Mouse (Mus musculus): ENCODE measurements around the gene Gm28035. TPM values are rescaled to one million over a fixed set of nuclear protein-coding genes. Genes with fewer than 3 reads are reported as not detected.

Gene Gm28035
- polyA plus RNA-seq, 1 experiment from 2014 or later: 0.12 TPM

DNA sequence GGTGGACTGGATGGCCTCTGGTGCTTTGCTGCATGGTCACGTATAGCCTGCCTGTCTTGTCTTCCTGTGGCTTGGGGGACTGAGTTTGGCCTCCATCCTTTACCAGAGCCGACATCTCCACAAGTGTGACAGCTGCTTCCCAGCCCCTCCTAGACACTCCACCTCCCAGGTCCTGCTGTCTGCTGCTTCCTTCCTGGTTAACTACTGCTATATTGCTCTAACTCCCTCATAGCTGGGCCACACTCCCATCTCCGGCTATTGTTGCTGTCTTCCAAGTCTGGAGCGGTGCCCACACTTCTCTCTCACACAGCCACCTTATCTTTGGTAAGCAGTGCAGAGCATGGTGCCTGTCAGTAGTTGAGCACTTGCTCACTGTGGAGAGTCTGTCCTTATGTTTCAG lies 590 bp upstream of the Gm28035 start:
- H3K36me3 ChIP-seq: peaks cover 49% of the 10 kb centered on the region
- WGBS (ENCODE audit: insufficient replicate concordance): 49% methylated on average over 4 of the region's 4 CpGs
- peak overlapping the region; percentile 97 for H3K9ac ChIP-seq
- no peaks in the 10 kb centered on the region for H3K27me3 ChIP-seq (replicated peaks)
- peak overlapping the region; percentile 91 for H3K27ac ChIP-seq
- peak overlapping the region; percentile 94 for H3K4me2 ChIP-seq
- ATAC-seq: peak; percentile 11; the same call in 1 of the 2 replicates
- H3K9me3 ChIP-seq (replicated peaks): no peaks in the 10 kb centered on the region
- peak overlapping the region; percentile 94; the same call in 1 of the 2 replicates for H3K4me3 ChIP-seq
- peaks cover 61% of the 10 kb centered on the region for H3K4me1 ChIP-seq

DNA sequence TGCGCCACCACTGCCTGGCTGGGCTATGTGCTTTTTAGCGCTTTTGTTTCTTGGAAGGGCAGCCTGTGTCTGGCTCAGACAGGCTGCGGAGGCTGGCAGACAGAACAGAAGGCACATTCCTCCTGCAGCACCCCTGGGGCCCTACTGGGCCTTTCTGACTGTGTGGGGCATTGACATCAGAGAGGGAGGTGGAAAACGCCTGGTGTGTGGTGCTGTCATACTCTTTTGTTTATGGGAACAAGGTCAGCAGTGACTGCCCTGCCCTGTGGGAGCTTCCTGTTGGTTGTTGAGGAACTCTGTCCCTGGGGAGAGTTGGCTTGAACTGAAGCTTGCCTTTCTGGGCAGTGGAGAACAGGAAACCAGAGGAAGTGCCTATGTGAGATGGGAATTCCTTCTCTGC lies 2.1 kb downstream of the Gm28035 start:
- H3K4me2 ChIP-seq: no peak overlapping the region
- 59% methylated on average over 4 of the region's 4 CpGs for WGBS (ENCODE audit: insufficient replicate concordance)
- no peaks in the 10 kb centered on the region for H3K9me3 ChIP-seq (replicated peaks)
- H3K36me3 ChIP-seq: peaks cover 70% of the 10 kb centered on the region
- no peak for ATAC-seq
- H3K4me1 ChIP-seq: peaks cover 61% of the 10 kb centered on the region
- no peak overlapping the region for H3K4me3 ChIP-seq
- no peaks in the 10 kb centered on the region for H3K27me3 ChIP-seq (replicated peaks)
- H3K27ac ChIP-seq: peak overlapping the region; percentile 41; the same call in 1 of the 2 replicates
- no peak overlapping the region for H3K9ac ChIP-seq

DNA sequence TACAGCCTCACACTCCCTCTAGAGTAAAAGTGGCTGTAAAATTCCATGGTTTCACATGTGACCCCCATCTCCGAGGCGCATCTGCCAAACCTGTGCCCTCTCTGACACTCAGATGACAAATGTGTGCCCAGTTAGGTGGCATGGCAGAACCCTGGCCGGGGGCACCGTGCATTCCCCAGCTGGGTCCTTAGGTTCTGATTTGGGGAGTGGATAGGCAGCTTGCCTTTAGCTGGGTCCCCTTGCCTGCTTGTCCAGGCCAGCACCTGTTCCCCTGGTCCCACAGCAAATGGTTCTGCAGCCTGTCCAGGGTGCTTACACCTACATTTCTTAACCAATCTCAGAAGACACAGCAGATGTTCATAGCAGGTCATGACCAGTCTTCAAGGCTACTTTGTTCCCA lies 3.0 kb downstream of the Gm28035 start:
- Histone ChIP-seq H3K9me3 (replicated peaks) (no peaks in the 10 kb centered on the region), H3K4me2 (no peak overlapping the region), H3K27me3 (replicated peaks) (no peaks in the 10 kb centered on the region), H3K9ac (no peak overlapping the region), H3K27ac (0 out of 2 replicates have a peak overlapping the region, but pooled peaks have one; percentile 41), H3K4me3 (no peak overlapping the region), H3K4me1 (peaks cover 57% of the 10 kb centered on the region), H3K36me3 (peaks cover 79% of the 10 kb centered on the region)
- 87% methylated on average over 4 of the region's 4 CpGs for WGBS (ENCODE audit: insufficient replicate concordance)
- no peak for ATAC-seq

DNA sequence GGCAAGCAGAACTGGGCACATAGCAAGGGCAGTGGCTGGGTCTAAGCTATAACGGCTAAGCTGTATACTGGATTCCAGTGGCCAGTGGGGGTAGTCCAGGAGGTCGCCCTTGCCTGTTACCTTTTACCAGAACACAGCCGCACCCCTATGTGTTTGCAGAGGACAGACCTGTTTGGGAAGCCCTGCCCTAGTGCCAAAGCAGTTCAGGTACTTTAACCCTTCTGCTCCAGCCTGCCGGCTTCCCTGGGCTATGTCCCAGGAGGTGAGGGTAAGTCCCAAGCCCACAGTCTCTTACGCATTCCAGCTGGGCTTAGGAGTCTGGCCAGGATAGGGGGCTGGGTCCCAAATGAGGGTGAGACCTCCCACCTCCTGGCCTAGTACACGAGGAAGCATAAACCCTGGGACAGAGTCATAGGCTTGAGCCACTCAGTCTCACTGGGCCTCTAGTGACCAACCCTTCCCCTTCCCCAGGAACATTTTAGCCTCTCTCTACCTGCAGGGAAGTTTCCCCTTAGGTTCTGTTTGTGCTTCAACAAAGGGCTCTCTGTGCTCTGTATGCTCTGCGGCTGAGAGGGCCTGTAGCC lies 4.3 kb downstream of the Gm28035 start:
- ATAC-seq: 0 out of 2 replicates have a peak, but pooled peaks have one; percentile 14
- no peak overlapping the region for H3K9ac ChIP-seq
- H3K4me2 ChIP-seq: no peak overlapping the region
- H3K4me1 ChIP-seq: peaks cover 44% of the 10 kb centered on the region
- H3K9me3 ChIP-seq (replicated peaks): no peaks in the 10 kb centered on the region
- H3K27ac ChIP-seq: no peak overlapping the region
- 74% methylated on average over 7 of the region's 7 CpGs for WGBS (ENCODE audit: insufficient replicate concordance)
- no peaks in the 10 kb centered on the region for H3K27me3 ChIP-seq (replicated peaks)
- H3K4me3 ChIP-seq: no peak overlapping the region
- peaks cover 91% of the 10 kb centered on the region for H3K36me3 ChIP-seq

DNA sequence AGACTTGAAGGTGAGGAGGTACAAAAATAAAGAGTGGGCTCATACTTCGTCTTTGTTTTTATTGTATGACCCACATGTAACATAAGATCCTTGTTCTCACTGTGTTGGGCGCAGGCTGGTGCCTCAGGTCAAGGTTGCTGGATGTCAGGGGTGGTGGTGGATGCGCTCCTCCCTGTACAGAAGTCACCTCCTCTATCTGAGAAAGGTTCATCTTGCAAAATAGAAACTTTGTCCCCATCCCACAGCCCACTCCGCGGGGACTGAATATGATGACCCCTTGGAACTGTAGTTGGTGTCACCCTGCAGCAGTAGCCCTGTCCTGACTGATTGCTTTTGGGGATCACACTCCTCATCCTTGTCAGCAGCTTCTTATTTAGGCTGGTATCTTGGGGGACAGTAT lies 6.7 kb downstream of the Gm28035 start:
- no peak overlapping the region for H3K4me3 ChIP-seq
- peaks cover 84% of the 10 kb centered on the region for H3K36me3 ChIP-seq
- H3K9me3 ChIP-seq (replicated peaks): no peaks in the 10 kb centered on the region
- H3K4me2 ChIP-seq: no peak overlapping the region
- no peak overlapping the region for H3K27ac ChIP-seq
- H3K4me1 ChIP-seq: peaks cover 45% of the 10 kb centered on the region
- no peaks in the 10 kb centered on the region for H3K27me3 ChIP-seq (replicated peaks)
- WGBS (ENCODE audit: insufficient replicate concordance): 84% methylated on average over 5 of the region's 5 CpGs
- ATAC-seq: no peak
- no peak overlapping the region for H3K9ac ChIP-seq

DNA sequence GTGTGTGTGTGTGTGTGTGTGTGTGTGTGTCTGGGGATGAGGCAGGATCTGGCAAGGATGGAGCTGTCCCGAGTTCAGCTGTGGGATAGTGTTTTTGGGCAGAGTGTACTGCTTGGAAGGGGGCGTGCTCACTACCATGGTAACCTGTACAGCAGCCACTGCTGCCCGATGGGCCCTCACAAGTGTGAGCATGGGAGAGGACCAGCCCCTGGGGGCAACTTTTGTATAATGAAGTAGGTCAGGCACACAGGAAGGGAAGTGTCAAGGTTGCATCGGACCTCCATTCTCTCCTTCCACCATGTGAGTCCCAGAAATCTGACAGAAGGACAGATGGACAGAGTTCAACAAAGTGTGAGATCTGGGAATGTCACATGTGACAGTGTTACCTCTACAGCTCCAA lies 7.3 kb downstream of the Gm28035 start:
- Histone ChIP-seq H3K9ac (no peak overlapping the region), H3K4me2 (no peak overlapping the region), H3K27ac (no peak overlapping the region), H3K27me3 (replicated peaks) (no peaks in the 10 kb centered on the region), H3K4me1 (peaks cover 45% of the 10 kb centered on the region), H3K4me3 (no peak overlapping the region), H3K9me3 (replicated peaks) (no peaks in the 10 kb centered on the region), H3K36me3 (peaks cover 80% of the 10 kb centered on the region)
- ATAC-seq: no peak
- 79% methylated on average over 4 of the region's 4 CpGs for WGBS (ENCODE audit: insufficient replicate concordance)

DNA sequence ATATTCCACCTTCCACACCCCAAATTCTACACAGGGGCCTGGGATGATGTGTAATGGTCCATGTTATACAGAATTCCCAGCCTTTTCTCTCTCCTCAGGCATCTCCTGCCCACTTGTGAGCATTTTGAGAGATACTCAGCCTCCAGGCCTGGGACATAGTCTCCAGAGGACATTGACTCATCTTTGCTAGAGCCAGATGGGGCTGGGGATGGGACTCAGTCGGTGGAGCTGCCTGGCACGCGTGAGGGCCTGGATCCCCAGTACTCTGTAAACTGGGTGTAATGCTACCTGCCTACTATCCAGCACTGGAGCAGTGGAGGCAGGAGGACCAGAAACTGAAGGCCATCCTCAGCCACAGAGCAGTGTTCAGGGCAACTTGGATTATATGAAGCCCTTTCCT lies 8.8 kb downstream of the Gm28035 start:
- no peak overlapping the region for H3K4me3 ChIP-seq
- H3K9me3 ChIP-seq (replicated peaks): no peaks in the 10 kb centered on the region
- peaks cover 79% of the 10 kb centered on the region for H3K36me3 ChIP-seq
- H3K4me2 ChIP-seq: no peak overlapping the region
- no peak for ATAC-seq
- 90% methylated on average over 3 of the region's 3 CpGs for WGBS (ENCODE audit: insufficient replicate concordance)
- H3K4me1 ChIP-seq: peaks cover 53% of the 10 kb centered on the region
- no peak overlapping the region for H3K9ac ChIP-seq
- H3K27ac ChIP-seq: no peak overlapping the region
- H3K27me3 ChIP-seq (replicated peaks): no peaks in the 10 kb centered on the region

DNA sequence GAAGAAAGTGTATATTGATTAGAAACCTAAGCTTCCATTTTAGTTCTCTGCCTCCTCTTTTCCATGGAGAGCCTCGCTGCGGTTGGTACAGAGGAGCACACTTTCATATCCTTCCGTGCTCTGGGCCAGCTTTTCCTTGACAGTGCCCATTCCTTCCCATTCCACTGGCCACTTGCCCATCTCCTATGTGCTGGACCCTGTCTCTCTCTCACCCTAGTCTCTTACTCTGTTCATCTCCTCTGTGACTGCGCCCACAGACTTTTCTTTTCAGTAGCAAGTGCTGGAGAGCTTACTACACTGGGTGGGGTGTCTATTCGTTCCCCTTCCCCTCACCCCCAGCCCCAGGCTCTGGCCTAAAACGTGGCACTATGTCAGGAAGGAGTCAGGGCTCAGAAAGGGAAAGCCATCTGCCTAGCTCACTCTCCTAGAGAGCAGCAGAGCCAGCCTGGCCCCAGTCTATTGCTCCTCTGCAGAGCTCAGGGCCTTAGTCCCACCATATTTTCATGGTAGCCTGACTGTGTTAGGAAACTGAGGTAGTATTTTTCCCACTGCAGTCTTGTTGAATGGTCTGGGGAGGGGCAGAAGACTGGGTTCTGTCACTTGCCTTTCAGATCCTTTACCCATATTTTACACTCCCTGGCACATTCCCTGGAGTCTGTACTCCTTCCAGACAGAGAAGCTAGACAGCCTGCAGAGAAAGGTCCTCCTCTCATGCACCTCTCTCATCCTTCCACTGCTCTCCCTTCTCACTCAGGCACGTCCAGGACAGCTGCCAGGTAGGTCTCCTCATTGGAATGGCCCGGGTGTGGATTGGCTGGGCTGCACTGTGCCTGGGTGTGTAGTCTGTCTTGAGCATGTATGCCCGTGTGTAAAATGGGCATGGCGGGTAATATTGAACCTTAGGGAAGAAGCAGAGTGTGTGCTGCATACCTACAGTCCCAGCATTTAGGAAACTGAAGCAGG lies 10.1 kb downstream of the Gm28035 start:
- Histone ChIP-seq H3K4me2 (no peak overlapping the region), H3K27me3 (replicated peaks) (no peaks in the 10 kb centered on the region), H3K9ac (no peak overlapping the region), H3K36me3 (peaks cover 79% of the 10 kb centered on the region), H3K9me3 (replicated peaks) (no peaks in the 10 kb centered on the region), H3K27ac (no peak overlapping the region), H3K4me3 (no peak overlapping the region), H3K4me1 (peaks cover 41% of the 10 kb centered on the region)
- 82% methylated on average over 10 of the region's 10 CpGs for WGBS (ENCODE audit: insufficient replicate concordance)
- ATAC-seq: no peak

DNA sequence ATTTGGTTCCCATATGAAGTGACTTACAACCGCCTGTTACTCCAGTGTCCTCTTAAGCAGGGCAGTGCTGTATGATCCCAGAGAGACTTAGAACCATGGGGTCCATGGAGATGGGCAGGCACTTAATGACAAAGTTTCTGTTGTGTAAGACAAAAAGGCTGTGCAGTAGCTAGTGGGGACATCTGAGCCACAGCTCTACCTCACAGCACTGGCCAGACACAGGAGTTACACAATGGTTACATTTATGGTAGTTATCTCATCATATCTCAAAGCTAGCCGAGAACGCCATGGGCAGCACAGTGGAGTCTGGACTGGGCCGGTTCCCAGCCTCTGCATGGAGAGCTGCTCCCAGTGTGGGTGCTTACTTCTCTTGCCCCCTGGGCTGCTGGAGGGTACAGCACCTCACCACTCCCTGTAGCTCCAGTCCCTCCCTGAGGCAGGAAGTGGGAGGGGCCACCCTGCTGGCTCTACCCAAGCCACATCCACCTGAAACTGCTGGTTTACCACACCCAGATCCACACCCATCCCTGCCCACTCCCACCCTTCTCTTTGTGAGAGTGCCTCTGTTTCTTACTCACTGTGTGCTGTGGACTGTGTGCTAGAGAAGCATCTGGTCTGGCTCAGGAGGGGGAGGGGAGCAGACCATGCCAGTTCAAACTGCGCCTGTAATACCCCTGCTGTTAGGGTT lies 11.2 kb downstream of the Gm28035 start:
- Histone ChIP-seq H3K36me3 (peaks cover 80% of the 10 kb centered on the region), H3K9ac (peak overlapping the region; percentile 12), H3K9me3 (replicated peaks) (no peaks in the 10 kb centered on the region), H3K4me3 (no peak overlapping the region), H3K4me2 (peak overlapping the region; percentile 40), H3K27ac (peak overlapping the region; percentile 17; the same call in 1 of the 2 replicates), H3K27me3 (replicated peaks) (no peaks in the 10 kb centered on the region), H3K4me1 (peaks cover 35% of the 10 kb centered on the region)
- WGBS (ENCODE audit: insufficient replicate concordance): 55% methylated on average over 5 of the region's 5 CpGs
- ATAC-seq: peak; percentile 81

DNA sequence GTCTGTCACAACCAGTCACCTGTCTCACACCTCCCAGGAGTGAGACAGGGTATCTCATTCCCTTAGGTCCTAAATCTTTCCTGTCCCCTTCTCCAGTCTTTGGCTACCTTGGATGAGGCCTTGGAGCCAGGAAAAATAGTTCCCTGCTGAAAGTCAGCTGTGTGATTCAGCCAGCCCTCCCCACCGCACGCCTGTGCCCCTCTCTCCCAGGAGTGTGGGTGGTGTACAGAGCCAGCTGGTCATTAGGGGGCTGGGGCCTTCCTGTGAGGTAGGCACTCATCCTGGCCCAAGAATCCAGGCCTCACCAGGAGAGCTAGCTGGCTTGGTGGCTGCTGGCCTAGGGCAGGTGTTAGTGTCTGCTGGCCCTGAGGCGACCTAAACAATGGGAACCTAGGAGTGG lies 12.2 kb downstream of the Gm28035 start:
- ATAC-seq: no peak
- H3K4me2 ChIP-seq: no peak overlapping the region
- H3K27ac ChIP-seq: peak overlapping the region; percentile 17; the same call in 1 of the 2 replicates

DNA sequence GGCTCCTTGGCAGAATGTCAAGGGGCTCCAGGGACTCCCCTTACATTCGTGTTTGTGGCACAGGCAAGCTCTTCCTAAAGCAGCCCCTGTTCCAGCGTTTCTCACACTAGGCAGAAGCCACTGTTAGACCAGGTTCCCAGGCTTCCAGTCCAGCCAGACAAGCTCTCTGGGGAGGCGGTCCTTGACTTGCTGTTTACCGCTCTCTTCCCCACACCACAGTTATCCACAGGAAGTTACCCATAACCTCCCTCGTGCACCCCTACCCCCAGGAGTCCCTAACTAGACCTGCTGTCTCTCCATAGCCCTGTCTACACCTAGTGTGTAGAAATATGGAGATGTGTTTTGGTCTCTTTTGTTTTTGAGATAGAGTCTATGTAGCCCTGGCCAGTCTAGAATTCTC lies 13.4 kb downstream of the Gm28035 start:
- no peak overlapping the region for H3K9ac ChIP-seq
- no peak overlapping the region for H3K27ac ChIP-seq
- 55% methylated on average over 5 of the region's 5 CpGs for WGBS (ENCODE audit: insufficient replicate concordance)
- H3K4me3 ChIP-seq: no peak overlapping the region
- H3K4me2 ChIP-seq: no peak overlapping the region
- H3K27me3 ChIP-seq (replicated peaks): no peaks in the 10 kb centered on the region
- H3K4me1 ChIP-seq: peaks cover 48% of the 10 kb centered on the region
- no peaks in the 10 kb centered on the region for H3K9me3 ChIP-seq (replicated peaks)
- ATAC-seq: no peak
- peaks cover 87% of the 10 kb centered on the region for H3K36me3 ChIP-seq

More for the DNA sequence above, 12.2 kb downstream of the Gm28035 start:
- Histone ChIP-seq H3K27me3 (replicated peaks) (no peaks in the 10 kb centered on the region), H3K9ac (no peak overlapping the region), H3K36me3 (peaks cover 86% of the 10 kb centered on the region), H3K9me3 (replicated peaks) (no peaks in the 10 kb centered on the region), H3K4me1 (peaks cover 35% of the 10 kb centered on the region), H3K4me3 (no peak overlapping the region)
- WGBS (ENCODE audit: insufficient replicate concordance): 74% methylated on average over 3 of the region's 3 CpGs
